Mouse (Mus musculus) embryo, embryonic 9.5 days (tissue): ENCODE data around the gene Clmn.

Experiments used
- DNase-seq: peaks from one replicate; pipeline ENCODE4 v3.0.0-alpha.2; 2017; ENCODE audit errors: extremely low spot score

Gene Clmn

GRCm38 (mm10) chr12:104814291-104814690 lies 50.6 kb downstream of the Clmn start:
- no peak for DNase-seq

GRCm38 (mm10) chr12:104813762-104814161 lies 51.1 kb downstream of the Clmn start:
- DNase-seq: no peak

- DNase-seq: no peak
These were observed 52.2 kb downstream of the Clmn start for GRCm38 (mm10) chr12:104812711-104813110.

GRCm38 (mm10) chr12:104810923-104811443 lies 53.9 kb downstream of the Clmn start:
- no peak for DNase-seq

GRCm38 (mm10) chr12:104808421-104809067 lies 56.3 kb downstream of the Clmn start:
- DNase-seq: no peak

GRCm38 (mm10) chr12:104806680-104807375 lies 58.0 kb downstream of the Clmn start:
- DNase-seq: no peak

GRCm38 (mm10) chr12:104801494-104802260 lies 63.2 kb downstream of the Clmn start:
- DNase-seq: no peak

GRCm38 (mm10) chr12:104799365-104799764 lies 65.5 kb downstream of the Clmn start:
- no peak for DNase-seq

- no peak for DNase-seq
These were observed 67.0 kb downstream of the Clmn start for GRCm38 (mm10) chr12:104797905-104798304.

GRCm38 (mm10) chr12:104796635-104797378 lies 68.1 kb downstream of the Clmn start:
- no peak for DNase-seq

- no peak for DNase-seq
These were observed 69.9 kb downstream of the Clmn start for GRCm38 (mm10) chr12:104794957-104795356.

- DNase-seq: no peak
These were observed 71.4 kb downstream of the Clmn start for GRCm38 (mm10) chr12:104793486-104793885.

- no peak for DNase-seq
These were observed 87.3 kb downstream of the Clmn start for GRCm38 (mm10) chr12:104777603-104778002.

- DNase-seq: no peak
These were observed 92.9 kb downstream of the Clmn start for GRCm38 (mm10) chr12:104771941-104772340.

- no peak for DNase-seq
These were observed 95.6 kb downstream of the Clmn start for GRCm38 (mm10) chr12:104769201-104769785.

GRCm38 (mm10) chr12:104767183-104767582 lies 97.7 kb downstream of the Clmn start:
- DNase-seq: no peak

GRCm38 (mm10) chr12:104765761-104766160 lies 99.1 kb downstream of the Clmn start:
- no peak for DNase-seq

GRCm38 (mm10) chr12:104765116-104765515 lies 99.8 kb downstream of the Clmn start:
- DNase-seq: no peak

- no peak for DNase-seq
These were observed 101.0 kb downstream of the Clmn start for GRCm38 (mm10) chr12:104763918-104764317.

GRCm38 (mm10) chr12:104761411-104761810 lies 103.5 kb downstream of the Clmn start:
- DNase-seq: no peak

GRCm38 (mm10) chr12:104758066-104758465 lies 106.8 kb downstream of the Clmn start:
- DNase-seq: no peak
